Mouse (Mus musculus) CH12F3 (cell line): ENCODE measurements around the gene Ampd2.

Source experiments
- in situ Hi-C: fragments of 300-500 bp; cut with MboI; formaldehyde crosslinking; loops from 2 replicates; pipeline ENCODE4 v1.14.3; 2020; ENCODE audit warnings: low sequenced_read_pairs

Gene Ampd2

GRCm38 (mm10) chr3:108096226-108096625, 9.8 kb upstream of the Ampd2 start:
- in situ Hi-C loops = no loop called here

- in situ Hi-C loops = no loop called here
These were observed 8.7 kb upstream of the Ampd2 start for GRCm38 (mm10) chr3:108094976-108095760.

- in situ Hi-C loops = no loop called here
These were observed 7.7 kb upstream of the Ampd2 start for GRCm38 (mm10) chr3:108094146-108094545.

GRCm38 (mm10) chr3:108093306-108093705, 6.9 kb upstream of the Ampd2 start:
- in situ Hi-C loops = no loop called here

GRCm38 (mm10) chr3:108092536-108093115, 6.2 kb upstream of the Ampd2 start, which contains the start of gene Gnat2:
Gene Gnat2, plus strand, starts transcription at chr3:108092789.
- in situ Hi-C loops = no loop called here

GRCm38 (mm10) chr3:108092030-108092429, 5.6 kb upstream of the Ampd2 start:
- in situ Hi-C loops = no loop called here

- in situ Hi-C loops = no loop called here
These were observed 4.1 kb upstream of the Ampd2 start for GRCm38 (mm10) chr3:108090561-108090960.

GRCm38 (mm10) chr3:108089916-108090315, 3.5 kb upstream of the Ampd2 start:
- in situ Hi-C loops = loop anchor here (10.0 kb wide), 1 partner anchor 55 kb away; the partner anchor contains the start of gene Gnai3

GRCm38 (mm10) chr3:108088842-108089380, 2.5 kb upstream of the Ampd2 start:
- in situ Hi-C loops = loop anchor here (10.0 kb wide), 1 partner anchor 56 kb away; the partner anchor contains the start of gene Gnai3

- in situ Hi-C loops = loop anchor here (10.0 kb wide), 1 partner anchor 57 kb away; the partner anchor contains the start of gene Gnai3
These were observed 878 bp upstream of the Ampd2 start for GRCm38 (mm10) chr3:108087329-108087728.

GRCm38 (mm10) chr3:108085721-108086469, 556 bp downstream of the Ampd2 start:
- in situ Hi-C loops = loop anchor here (10.0 kb wide), 1 partner anchor 59 kb away; the partner anchor contains the start of gene Gnai3

- in situ Hi-C loops = loop anchor here (10.0 kb wide), 1 partner anchor 60 kb away; the partner anchor contains the start of gene Gnai3
These were observed 1.1 kb downstream of the Ampd2 start for GRCm38 (mm10) chr3:108085281-108085720.

- in situ Hi-C loops = loop anchor here (10.0 kb wide), 1 partner anchor 60 kb away; the partner anchor contains the start of gene Gnai3
These were observed 1.6 kb downstream of the Ampd2 start for GRCm38 (mm10) chr3:108084767-108085270.

GRCm38 (mm10) chr3:108083904-108084407, 2.5 kb downstream of the Ampd2 start:
- in situ Hi-C loops = loop anchor here (10.0 kb wide), 1 partner anchor 61 kb away; the partner anchor contains the start of gene Gnai3

GRCm38 (mm10) chr3:108083161-108083560, 3.3 kb downstream of the Ampd2 start:
- in situ Hi-C loops = loop anchor here (10.0 kb wide), 1 partner anchor 62 kb away; the partner anchor contains the start of gene Gnai3

- in situ Hi-C loops = loop anchor here (10.0 kb wide), 1 partner anchor 62 kb away; the partner anchor contains the start of gene Gnai3
These were observed 4.1 kb downstream of the Ampd2 start for GRCm38 (mm10) chr3:108082251-108082875.

- in situ Hi-C loops = loop anchor here (10.0 kb wide), 1 partner anchor 63 kb away; the partner anchor contains the start of gene Gnai3
These were observed 4.8 kb downstream of the Ampd2 start for GRCm38 (mm10) chr3:108081681-108082080.

GRCm38 (mm10) chr3:108076836-108077235, 9.6 kb downstream of the Ampd2 start:
- in situ Hi-C loops = no loop called here

- in situ Hi-C loops = no loop called here
These were observed 13.4 kb downstream of the Ampd2 start for GRCm38 (mm10) chr3:108072983-108073569.
